Mouse (Mus musculus): ENCODE measurements around the gene Ckap2. TPM values are rescaled to one million over a fixed set of nuclear protein-coding genes. Genes with fewer than 3 reads are reported as not detected.
A peak's percentile ranks its signal among the peaks of the same experiment; 100 is the strongest.
"Not testable (repeated sequence)": the region's sequence is repeated elsewhere in the genome, so short reads cannot be mapped to it uniquely, and the experiment has no call there.

Gene Ckap2
- polyA plus RNA-seq, 1 experiment from 2014 or later = 55.0 TPM

- DNase-seq (ENCODE audit: low spot score) = no peak
- Histone ChIP-seq H3K4me2 (ENCODE audit: low read depth) (no peak overlapping the region), H3K4me1 (ENCODE audit: control insufficient read depth, insufficient read depth, low read length) (no peaks in the 10 kb centered on the region), H3K27me3 (ENCODE audit: control insufficient read depth, insufficient read depth, low read length) (no peaks in the 10 kb centered on the region), H3K9me3 (ENCODE audit: control insufficient read depth, low read length) (no peaks in the 10 kb centered on the region), H3K9ac (ENCODE audit: low read length) (no peak overlapping the region), H3K27ac (ENCODE audit: low read depth, low read length) (no peak overlapping the region), H3K36me3 (ENCODE audit: control insufficient read depth, insufficient read depth, low read length) (no peaks in the 10 kb centered on the region), H3K4me3 (ENCODE audit: low read depth, low read length) (no peak overlapping the region)
- no peak for ATAC-seq (ENCODE audit: insufficient read depth, low FRiP score, low TSS enrichment)
- 70% methylated on average over 4 of the region's 4 CpGs for WGBS
Measured at GRCm38 (mm10) chr8:22142592-22142991, 43.0 kb downstream of the Ckap2 start.

- Histone ChIP-seq H3K4me1 (ENCODE audit: control insufficient read depth, insufficient read depth, low read length) (no peaks in the 10 kb centered on the region), H3K9ac (ENCODE audit: low read length) (no peak overlapping the region), H3K27me3 (ENCODE audit: control insufficient read depth, insufficient read depth, low read length) (no peaks in the 10 kb centered on the region), H3K4me3 (ENCODE audit: low read depth, low read length) (no peak overlapping the region), H3K4me2 (ENCODE audit: low read depth) (no peak overlapping the region), H3K9me3 (ENCODE audit: control insufficient read depth, low read length) (no peaks in the 10 kb centered on the region), H3K36me3 (ENCODE audit: control insufficient read depth, insufficient read depth, low read length) (no peaks in the 10 kb centered on the region), H3K27ac (ENCODE audit: low read depth, low read length) (no peak overlapping the region)
- ATAC-seq (ENCODE audit: insufficient read depth, low FRiP score, low TSS enrichment) (no peak), DNase-seq (ENCODE audit: low spot score) (no peak)
- 93% methylated on average over 4 of the region's 4 CpGs for WGBS
Measured at GRCm38 (mm10) chr8:22141836-22142385, 43.7 kb downstream of the Ckap2 start.

- not testable (repeated sequence) for H3K4me3 ChIP-seq (ENCODE audit: low read depth, low read length); H3K9me3 ChIP-seq (ENCODE audit: control insufficient read depth, low read length); H3K4me2 ChIP-seq (ENCODE audit: low read depth); H3K27me3 ChIP-seq (ENCODE audit: control insufficient read depth, insufficient read depth, low read length); H3K4me1 ChIP-seq (ENCODE audit: control insufficient read depth, insufficient read depth, low read length); DNase-seq (ENCODE audit: low spot score); ATAC-seq (ENCODE audit: insufficient read depth, low FRiP score, low TSS enrichment); H3K9ac ChIP-seq (ENCODE audit: low read length); H3K27ac ChIP-seq (ENCODE audit: low read depth, low read length); H3K36me3 ChIP-seq (ENCODE audit: control insufficient read depth, insufficient read depth, low read length)
- WGBS = 95% methylated on average over 9 of the region's 9 CpGs
Measured at GRCm38 (mm10) chr8:22136462-22136861, 49.2 kb downstream of the Ckap2 start.

- Histone ChIP-seq H3K27me3 (ENCODE audit: control insufficient read depth, insufficient read depth, low read length) (no peaks in the 10 kb centered on the region), H3K9me3 (ENCODE audit: control insufficient read depth, low read length) (no peaks in the 10 kb centered on the region), H3K36me3 (ENCODE audit: control insufficient read depth, insufficient read depth, low read length) (no peaks in the 10 kb centered on the region), H3K9ac (ENCODE audit: low read length) (no peak overlapping the region), H3K4me3 (ENCODE audit: low read depth, low read length) (no peak overlapping the region), H3K4me1 (ENCODE audit: control insufficient read depth, insufficient read depth, low read length) (no peaks in the 10 kb centered on the region), H3K27ac (ENCODE audit: low read depth, low read length) (no peak overlapping the region), H3K4me2 (ENCODE audit: low read depth) (no peak overlapping the region)
- no peak for ATAC-seq (ENCODE audit: insufficient read depth, low FRiP score, low TSS enrichment)
- DNase-seq (ENCODE audit: low spot score) = no peak
- WGBS = 82% methylated on average over 5 of the region's 5 CpGs
Measured at GRCm38 (mm10) chr8:22134750-22135135, 50.9 kb downstream of the Ckap2 start.

- Histone ChIP-seq H3K4me3 (ENCODE audit: low read depth, low read length) (no peak overlapping the region), H3K9ac (ENCODE audit: low read length) (no peak overlapping the region), H3K27ac (ENCODE audit: low read depth, low read length) (no peak overlapping the region), H3K9me3 (ENCODE audit: control insufficient read depth, low read length) (no peaks in the 10 kb centered on the region), H3K4me1 (ENCODE audit: control insufficient read depth, insufficient read depth, low read length) (no peaks in the 10 kb centered on the region), H3K4me2 (ENCODE audit: low read depth) (no peak overlapping the region), H3K36me3 (ENCODE audit: control insufficient read depth, insufficient read depth, low read length) (no peaks in the 10 kb centered on the region), H3K27me3 (ENCODE audit: control insufficient read depth, insufficient read depth, low read length) (no peaks in the 10 kb centered on the region)
- DNase-seq (ENCODE audit: low spot score) = no peak
- 90% methylated on average over 7 of the region's 7 CpGs for WGBS
- no peak for ATAC-seq (ENCODE audit: insufficient read depth, low FRiP score, low TSS enrichment)
Measured at GRCm38 (mm10) chr8:22134078-22134749, 51.4 kb downstream of the Ckap2 start.

- Histone ChIP-seq H3K27ac (ENCODE audit: low read depth, low read length) (no peak overlapping the region), H3K4me3 (ENCODE audit: low read depth, low read length) (no peak overlapping the region), H3K36me3 (ENCODE audit: control insufficient read depth, insufficient read depth, low read length) (no peaks in the 10 kb centered on the region), H3K27me3 (ENCODE audit: control insufficient read depth, insufficient read depth, low read length) (no peaks in the 10 kb centered on the region), H3K9ac (ENCODE audit: low read length) (no peak overlapping the region), H3K4me1 (ENCODE audit: control insufficient read depth, insufficient read depth, low read length) (no peaks in the 10 kb centered on the region), H3K4me2 (ENCODE audit: low read depth) (no peak overlapping the region), H3K9me3 (ENCODE audit: control insufficient read depth, low read length) (no peaks in the 10 kb centered on the region)
- DNase-seq (ENCODE audit: low spot score) = no peak
- 86% methylated on average over 12 of the region's 12 CpGs for WGBS
- ATAC-seq (ENCODE audit: insufficient read depth, low FRiP score, low TSS enrichment) = no peak
Measured at GRCm38 (mm10) chr8:22132062-22132461, 53.6 kb downstream of the Ckap2 start.

- peak within 1 kb of the TSS; percentile 63 for H3K4me2 ChIP-seq (ENCODE audit: low read depth)
- peak within 1 kb of the TSS; percentile 30 for H3K4me3 ChIP-seq (ENCODE audit: low read depth, low read length)
- peak; percentile 73 for DNase-seq (ENCODE audit: low spot score)
- ATAC-seq (ENCODE audit: insufficient read depth, low FRiP score, low TSS enrichment) = peak; percentile 80
- H3K36me3 ChIP-seq (ENCODE audit: control insufficient read depth, insufficient read depth, low read length) = no peaks in the 10 kb centered on the region
- H3K9ac ChIP-seq (ENCODE audit: low read length) = peak within 1 kb of the TSS; percentile 29; the same call in 1 of the 2 replicates
- H3K27me3 ChIP-seq (ENCODE audit: control insufficient read depth, insufficient read depth, low read length) = no peaks in the 10 kb centered on the region
- no peaks in the 10 kb centered on the region for H3K9me3 ChIP-seq (ENCODE audit: control insufficient read depth, low read length)
- WGBS = 1% methylated on average over 29 of the region's 29 CpGs
- H3K4me1 ChIP-seq (ENCODE audit: control insufficient read depth, insufficient read depth, low read length) = no peaks in the 10 kb centered on the region
- no peak within 1 kb of the TSS for H3K27ac ChIP-seq (ENCODE audit: low read depth, low read length)
Measured at GRCm38 (mm10) chr8:22124220-22125152, 61.1 kb downstream of the Ckap2 start, which contains the start of gene Nek5. TSS of gene Nek5 (minus strand) at chr8:22125053.

All from neural tube, embryonic 11.5 days (tissue).